Mouse (Mus musculus) neural tube, embryonic 15.5 days (tissue): ENCODE data around the gene Tmem98. TPM values are rescaled to one million over a fixed set of nuclear protein-coding genes. Genes with fewer than 3 reads are reported as not detected.

ENCODE experiments used
- ATAC-seq: fragments of 200-750 bp; cut with Nextera tagmentation; 2 replicates; pipeline ENCODE4 v1.8.0; 2017; ENCODE audit warnings: mild to moderate bottlenecking, moderate TSS enrichment, moderate library complexity; ENCODE audit not compliant: low FRiP score
- H3K27ac ChIP-seq: fragments of 300-500 bp; sonication (generic); replicated peaks from 2 replicates; pipeline ENCODE4 v1.5.1; 2015; ENCODE audit warnings: mild to moderate bottlenecking, inconsistent platforms
- H3K27me3 ChIP-seq: fragments of 300-500 bp; sonication (generic); replicated peaks from 2 replicates; pipeline ENCODE4 v1.6.1; 2015; ENCODE audit warnings: inconsistent platforms
- H3K36me3 ChIP-seq: fragments of 300-500 bp; sonication (generic); 2 replicates; pipeline ENCODE4 v1.6.1; 2015; ENCODE audit warnings: inconsistent platforms
- H3K4me1 ChIP-seq: fragments of 300-500 bp; sonication (generic); 2 replicates; pipeline ENCODE4 v1.6.1; 2015; ENCODE audit warnings: inconsistent platforms
- H3K4me2 ChIP-seq: fragments of 300-500 bp; sonication (generic); 2 replicates; pipeline ENCODE4 v1.6.1; 2015; ENCODE audit warnings: inconsistent platforms, mild to moderate bottlenecking, moderate library complexity
- H3K4me3 ChIP-seq: fragments of 300-500 bp; sonication (generic); replicated peaks from 2 replicates; pipeline ENCODE4 v1.5.1; 2015; ENCODE audit warnings: mild to moderate bottlenecking, inconsistent platforms
- H3K9ac ChIP-seq: fragments of 300-500 bp; sonication (generic); replicated peaks from 2 replicates; pipeline ENCODE4 v1.6.1; 2015; ENCODE audit warnings: mild to moderate bottlenecking, inconsistent platforms
- H3K9me3 ChIP-seq: fragments of 300-500 bp; sonication (generic); replicated peaks from 2 replicates; pipeline ENCODE4 v1.6.1; 2016; ENCODE audit warnings: inconsistent platforms
- WGBS: fragments of 180-500 bp; shearing (Covaris S2); methylation state at CpG from one replicate; pipeline ENCODE4 v1.1.7; 2015; ENCODE audit warnings: mixed read lengths; 5-methylcytosine and 5-hydroxymethylcytosine counted together
- polyA plus RNA-seq: library from polyadenylated mRNA; unstranded; fragments of >200 nt; fragmentation: Nextera tagmentation; extraction: Ambion mirVana; gene quantifications from 2 replicates; pipeline ENCODE4 v1.2.1, GENCODE M21; 2015

The Tmem98 gene
- polyA plus RNA-seq, 1 experiment from 2014 or later: 14.4 TPM

DNA sequence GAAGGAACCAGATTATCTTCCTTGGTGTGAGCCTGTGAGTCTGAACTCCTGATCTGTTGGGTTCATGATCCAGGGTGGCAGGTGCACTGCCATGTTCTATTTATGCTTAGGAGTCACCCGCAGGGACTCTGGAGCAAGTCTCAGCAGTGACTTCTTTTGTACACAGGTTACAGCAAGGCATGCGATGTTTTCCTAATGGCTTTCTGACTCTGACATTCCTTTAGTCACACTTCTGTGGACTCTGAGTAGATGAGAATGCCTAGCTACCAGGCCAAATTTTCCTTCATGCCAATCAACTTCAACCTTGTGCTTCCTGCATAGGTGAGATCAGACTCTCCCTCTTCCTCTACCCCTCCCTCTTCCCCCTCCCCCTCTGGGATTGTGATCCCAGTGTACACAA, 25.4 kb downstream of the Tmem98 start:
- Histone ChIP-seq H3K27ac (no peak overlapping the region), H3K4me3 (no peak overlapping the region), H3K9me3 (no peaks in the 10 kb centered on the region), H3K9ac (no peak overlapping the region), H3K4me2 (no peak overlapping the region), H3K27me3 (no peaks in the 10 kb centered on the region), H3K36me3 (no peaks in the 10 kb centered on the region), H3K4me1 (0 out of 2 replicates have a peak, but pooled peaks cover 4% of the 10 kb centered on the region)
- 87% methylated on average over 2 of the region's 2 CpGs for WGBS
- ATAC-seq: no peak

DNA sequence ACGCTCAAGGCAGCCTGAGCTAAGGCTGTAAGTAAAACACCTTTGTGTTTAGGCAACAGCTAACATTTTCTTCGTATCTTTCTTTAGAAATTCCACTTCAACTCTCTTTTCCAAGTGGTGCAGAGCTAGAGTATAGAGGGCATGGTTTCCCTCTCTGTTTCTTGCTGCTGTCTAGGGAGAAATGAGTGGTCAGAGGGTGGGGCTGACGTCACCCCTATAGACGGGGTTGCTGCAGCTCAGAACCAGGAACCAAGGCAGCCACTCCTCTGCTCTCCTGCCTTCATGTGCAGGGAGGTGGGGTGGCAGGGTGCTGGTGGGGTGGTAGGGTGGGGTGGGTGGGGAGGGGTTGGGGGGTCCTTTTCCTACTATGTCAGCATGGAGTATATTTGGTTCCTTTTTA, 25.9 kb downstream of the Tmem98 start:
- Histone ChIP-seq H3K9ac (no peak overlapping the region), H3K4me2 (no peak overlapping the region), H3K27ac (no peak overlapping the region), H3K27me3 (no peaks in the 10 kb centered on the region), H3K36me3 (no peaks in the 10 kb centered on the region), H3K9me3 (no peaks in the 10 kb centered on the region), H3K4me1 (0 out of 2 replicates have a peak, but pooled peaks cover 4% of the 10 kb centered on the region), H3K4me3 (no peak overlapping the region)
- 80% methylated on average over 4 of the region's 4 CpGs for WGBS
- ATAC-seq: no peak

DNA sequence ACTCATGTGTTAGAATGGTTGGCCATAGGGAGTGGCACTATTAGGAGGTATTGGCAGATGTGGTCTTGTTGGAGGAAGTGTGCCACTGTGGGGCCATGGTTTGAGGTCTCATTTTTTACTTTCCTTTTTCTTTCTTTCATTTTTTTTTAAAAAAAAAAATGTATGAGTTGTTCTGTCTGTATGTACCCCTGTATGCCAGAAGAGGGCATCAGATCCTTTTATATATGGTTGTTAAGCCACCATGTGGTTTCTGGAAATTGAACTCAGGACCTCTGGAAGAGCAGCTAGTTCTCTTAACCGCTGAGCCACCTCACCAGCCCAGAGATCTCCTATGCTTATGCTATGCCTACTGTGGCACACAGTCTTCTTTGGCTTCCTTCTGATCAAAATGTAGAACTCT, 28.7 kb downstream of the Tmem98 start:
- Histone ChIP-seq H3K27ac (no peak overlapping the region), H3K4me2 (no peak overlapping the region), H3K4me3 (no peak overlapping the region), H3K4me1 (no peaks in the 10 kb centered on the region), H3K27me3 (no peaks in the 10 kb centered on the region), H3K9ac (no peak overlapping the region), H3K36me3 (no peaks in the 10 kb centered on the region), H3K9me3 (no peaks in the 10 kb centered on the region)
- WGBS: 77% methylated on average over 1 of the region's 1 CpGs
- no peak for ATAC-seq

DNA sequence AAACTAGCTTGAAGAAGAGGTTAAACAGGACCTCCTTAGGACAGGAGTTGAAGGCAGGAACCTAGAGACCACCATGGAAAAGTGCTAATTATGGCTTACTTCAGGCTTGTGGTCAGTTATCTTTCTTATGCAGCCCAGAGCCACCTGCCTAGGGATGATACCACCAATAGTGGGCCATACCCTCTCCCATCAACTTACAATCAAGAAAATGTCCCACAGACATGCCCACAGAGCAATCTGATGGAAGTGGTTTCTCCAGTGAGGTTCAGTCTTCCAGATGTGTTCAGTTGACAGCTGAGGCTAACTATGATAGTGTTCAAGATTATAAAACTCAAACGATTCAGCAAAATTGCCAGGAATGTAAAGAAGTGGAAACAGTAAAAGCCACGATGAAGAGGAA, 33.5 kb downstream of the Tmem98 start:
- Histone ChIP-seq H3K4me1 (no peaks in the 10 kb centered on the region), H3K36me3 (no peaks in the 10 kb centered on the region), H3K4me2 (no peak overlapping the region), H3K9ac (no peak overlapping the region), H3K4me3 (no peak overlapping the region), H3K9me3 (no peaks in the 10 kb centered on the region), H3K27me3 (no peaks in the 10 kb centered on the region), H3K27ac (no peak overlapping the region)
- no peak for ATAC-seq
- WGBS: 84% methylated on average over 2 of the region's 2 CpGs

DNA sequence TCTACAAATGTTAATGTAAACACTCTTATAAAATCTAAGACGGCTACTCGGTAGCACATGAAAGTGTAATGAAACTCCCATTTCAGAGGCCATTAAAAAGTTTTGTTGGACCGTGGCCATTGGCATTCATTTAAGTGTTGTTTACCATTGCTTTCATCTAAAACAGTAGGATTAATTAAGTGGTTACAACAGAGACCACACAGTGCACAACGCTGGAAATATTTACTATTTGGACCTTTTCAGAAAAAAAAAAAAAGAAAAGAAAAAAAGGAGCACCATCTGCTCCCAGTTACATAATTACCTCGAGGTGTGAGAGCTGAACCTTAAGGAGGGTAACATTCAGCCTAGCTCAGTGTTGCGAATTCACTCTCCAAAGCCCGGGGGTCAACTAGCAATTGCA, 35.5 kb downstream of the Tmem98 start:
- Histone ChIP-seq H3K4me1 (no peaks in the 10 kb centered on the region), H3K9ac (no peak overlapping the region), H3K4me3 (no peak overlapping the region), H3K27me3 (no peaks in the 10 kb centered on the region), H3K36me3 (no peaks in the 10 kb centered on the region), H3K27ac (no peak overlapping the region), H3K4me2 (no peak overlapping the region), H3K9me3 (no peaks in the 10 kb centered on the region)
- no peak for ATAC-seq
- 48% methylated on average over 7 of the region's 7 CpGs for WGBS

DNA sequence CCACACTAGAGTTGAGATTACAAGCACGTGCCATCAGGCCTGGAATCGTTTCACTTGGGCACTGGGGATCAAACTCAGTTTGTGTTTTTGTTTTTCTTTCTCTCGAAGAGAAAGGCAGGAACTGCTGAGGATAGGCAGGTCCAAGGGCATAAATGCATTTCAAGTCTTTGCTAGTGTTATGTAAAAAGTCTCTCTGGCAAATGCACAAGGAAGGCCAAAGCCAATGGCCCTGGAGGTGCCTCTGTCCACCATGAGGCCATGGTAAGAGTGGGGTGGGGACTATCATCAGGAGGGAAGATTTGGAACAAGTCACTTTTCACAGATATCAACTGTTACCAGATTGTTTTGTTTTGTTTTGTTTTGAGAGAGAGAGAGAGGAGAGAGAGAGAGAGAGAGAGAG, 36.1 kb downstream of the Tmem98 start:
- WGBS: 54% methylated on average over 3 of the region's 3 CpGs
- no peak overlapping the region for H3K4me3 ChIP-seq
- no peaks in the 10 kb centered on the region for H3K9me3 ChIP-seq
- H3K4me2 ChIP-seq: no peak overlapping the region
- ATAC-seq: no peak
- no peaks in the 10 kb centered on the region for H3K4me1 ChIP-seq
- no peak overlapping the region for H3K9ac ChIP-seq
- H3K27ac ChIP-seq: no peak overlapping the region
- H3K27me3 ChIP-seq: no peaks in the 10 kb centered on the region
- no peaks in the 10 kb centered on the region for H3K36me3 ChIP-seq

DNA sequence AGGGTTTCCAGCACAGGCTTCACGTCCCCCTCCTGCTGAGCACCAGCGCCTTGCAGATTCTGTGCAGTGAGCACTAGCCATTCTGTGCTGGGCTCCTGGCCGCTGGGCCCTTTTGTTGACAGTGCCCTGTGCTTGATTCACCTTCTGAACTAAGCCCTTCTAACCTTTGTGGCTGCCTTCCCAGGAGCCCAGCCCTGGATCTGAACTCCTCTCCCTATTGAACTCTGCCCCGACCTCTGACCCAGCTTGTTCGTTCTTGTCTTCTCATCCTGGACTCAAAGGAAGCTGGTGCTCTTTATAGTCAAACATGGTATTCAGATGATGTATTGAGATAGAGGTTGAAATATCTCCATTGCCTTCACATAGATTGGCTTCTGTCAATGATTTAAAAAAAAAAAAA, 38.2 kb downstream of the Tmem98 start:
- Histone ChIP-seq H3K27me3 (no peaks in the 10 kb centered on the region), H3K27ac (no peak overlapping the region), H3K4me2 (no peak overlapping the region), H3K9me3 (no peaks in the 10 kb centered on the region), H3K36me3 (no peaks in the 10 kb centered on the region), H3K9ac (no peak overlapping the region), H3K4me1 (peaks cover 6% of the 10 kb centered on the region), H3K4me3 (no peak overlapping the region)
- 51% methylated on average over 5 of the region's 5 CpGs for whole genome bisulfite sequencing
- ATAC-seq: no peak

DNA sequence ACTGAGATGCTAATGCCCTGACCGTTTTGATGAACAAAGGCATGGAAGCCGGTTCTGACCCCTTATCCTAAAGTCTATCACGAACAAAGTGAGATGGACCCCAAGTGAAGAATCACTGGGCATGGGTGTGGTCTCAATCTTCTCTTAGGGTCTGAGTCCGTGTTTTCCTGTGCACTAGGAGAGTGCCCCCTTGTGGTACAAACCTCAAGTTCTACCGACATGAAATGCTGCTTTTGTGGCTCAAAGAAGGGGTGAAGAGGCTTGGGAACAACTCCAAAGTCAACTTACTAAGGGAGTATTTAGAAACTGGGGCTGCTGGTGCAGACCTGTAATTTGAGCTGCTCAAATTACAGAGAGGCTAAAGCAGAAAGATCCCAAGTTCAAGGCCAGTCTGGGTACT, 41.9 kb downstream of the Tmem98 start:
- Histone ChIP-seq H3K27me3 (no peaks in the 10 kb centered on the region), H3K4me3 (no peak overlapping the region), H3K9ac (no peak overlapping the region), H3K4me2 (no peak overlapping the region), H3K9me3 (no peaks in the 10 kb centered on the region), H3K36me3 (no peaks in the 10 kb centered on the region), H3K4me1 (peaks cover 13% of the 10 kb centered on the region), H3K27ac (no peak overlapping the region)
- 52% methylated on average over 5 of the region's 5 CpGs for WGBS
- ATAC-seq: no peak

DNA sequence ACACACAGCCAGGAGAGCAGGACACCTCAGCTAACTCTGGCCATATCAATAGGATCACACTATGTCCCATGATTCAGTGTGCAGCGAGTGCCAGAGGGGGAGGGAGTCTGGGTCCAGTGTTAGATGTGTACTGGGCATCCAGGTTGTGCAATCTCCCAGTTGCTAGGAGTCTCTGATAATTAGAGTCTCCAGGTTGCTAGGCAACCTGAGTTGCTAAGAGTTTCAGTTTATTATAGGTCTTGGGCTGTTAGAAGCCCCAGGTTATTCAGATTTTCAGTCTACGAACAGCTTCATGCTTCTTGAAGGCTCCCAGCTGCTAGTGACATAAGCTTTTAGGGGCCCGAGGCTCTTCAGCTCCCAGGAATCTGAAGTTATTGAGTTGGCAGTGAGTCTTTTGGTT, 43.0 kb downstream of the Tmem98 start:
- H3K27ac ChIP-seq: no peak overlapping the region
- no peak; the same call in 1 of the 2 replicates for ATAC-seq
- 38% methylated on average over 3 of the region's 3 CpGs for WGBS
- H3K9ac ChIP-seq: no peak overlapping the region
- H3K4me1 ChIP-seq: peaks cover 13% of the 10 kb centered on the region
- no peaks in the 10 kb centered on the region for H3K27me3 ChIP-seq
- H3K9me3 ChIP-seq: no peaks in the 10 kb centered on the region
- H3K36me3 ChIP-seq: no peaks in the 10 kb centered on the region
- no peak overlapping the region for H3K4me3 ChIP-seq
- H3K4me2 ChIP-seq: no peak overlapping the region

DNA sequence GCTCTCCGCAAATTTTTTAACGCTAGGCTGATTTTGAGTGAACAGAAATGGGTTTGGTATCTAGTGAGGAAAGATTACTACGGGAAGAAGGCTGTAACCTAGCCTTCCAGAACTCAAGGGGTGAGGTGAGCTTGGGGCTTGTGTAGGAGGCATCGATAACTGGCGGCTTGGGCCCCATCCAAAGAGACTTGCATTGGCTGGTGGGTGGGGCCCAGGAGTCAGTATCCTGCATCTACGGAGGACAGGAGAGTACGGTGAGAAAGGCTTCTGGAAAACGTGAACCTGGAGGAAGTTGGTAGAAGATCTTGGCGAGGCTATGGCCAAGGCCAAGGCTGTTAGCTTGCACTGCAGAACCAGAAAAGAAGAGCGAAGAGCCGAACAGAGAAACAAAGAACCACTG, 44.5 kb downstream of the Tmem98 start:
- no peak overlapping the region for H3K4me3 ChIP-seq
- 86% methylated on average over 11 of the region's 11 CpGs for WGBS
- H3K27ac ChIP-seq: no peak overlapping the region
- ATAC-seq: no peak
- H3K36me3 ChIP-seq: no peaks in the 10 kb centered on the region
- H3K9ac ChIP-seq: no peak overlapping the region
- H3K27me3 ChIP-seq: no peaks in the 10 kb centered on the region
- H3K4me1 ChIP-seq: peaks cover 13% of the 10 kb centered on the region
- H3K4me2 ChIP-seq: no peak overlapping the region
- H3K9me3 ChIP-seq: no peaks in the 10 kb centered on the region

DNA sequence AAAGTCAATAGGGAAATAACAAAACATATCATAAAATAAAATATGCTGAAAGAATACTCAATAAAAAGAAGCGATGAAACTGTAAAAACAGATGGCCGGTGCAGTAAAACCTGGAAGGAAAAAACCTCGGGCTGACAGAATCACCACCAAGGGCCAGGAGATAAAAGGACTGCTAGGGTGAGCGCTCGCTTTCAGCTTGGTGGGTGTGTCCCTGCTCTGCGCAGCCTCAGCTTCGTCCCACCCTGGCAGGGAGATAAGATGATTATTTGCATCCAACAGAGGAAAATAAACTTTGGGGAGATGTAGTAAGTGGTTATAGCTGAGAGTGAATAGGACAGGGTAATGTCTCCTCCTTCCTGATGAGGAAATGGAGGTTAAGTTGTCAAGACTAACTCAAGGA, 44.9 kb downstream of the Tmem98 start:
- H3K27ac ChIP-seq: no peak overlapping the region
- H3K4me2 ChIP-seq: no peak overlapping the region
- peaks cover 13% of the 10 kb centered on the region for H3K4me1 ChIP-seq
- no peaks in the 10 kb centered on the region for H3K36me3 ChIP-seq
- no peak for ATAC-seq
- no peaks in the 10 kb centered on the region for H3K9me3 ChIP-seq
- no peak overlapping the region for H3K4me3 ChIP-seq
- WGBS: 43% methylated on average over 7 of the region's 7 CpGs
- no peaks in the 10 kb centered on the region for H3K27me3 ChIP-seq
- H3K9ac ChIP-seq: no peak overlapping the region

DNA sequence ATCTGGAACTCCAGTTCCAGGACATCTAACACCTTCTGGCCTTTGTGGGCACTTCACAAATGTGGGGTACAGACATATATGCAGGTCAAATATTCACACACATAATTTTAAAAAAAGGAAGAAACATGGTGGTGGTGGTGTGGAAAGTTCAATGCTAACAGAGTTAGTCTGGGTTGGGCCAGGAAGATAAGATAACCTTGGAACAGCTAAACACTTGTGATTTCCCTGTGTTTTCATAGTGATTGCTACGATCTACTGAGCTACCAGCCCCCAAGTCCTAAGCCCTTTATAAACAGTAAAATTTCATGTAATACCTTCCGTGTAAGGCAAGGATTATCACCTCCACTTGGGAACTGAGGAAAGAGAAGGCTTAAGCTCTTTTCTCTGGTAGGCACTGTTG, 46.9 kb downstream of the Tmem98 start:
- H3K4me3 ChIP-seq: no peak overlapping the region
- H3K27ac ChIP-seq: no peak overlapping the region
- H3K36me3 ChIP-seq: no peaks in the 10 kb centered on the region
- H3K27me3 ChIP-seq: no peaks in the 10 kb centered on the region
- no peak for ATAC-seq
- H3K4me1 ChIP-seq: peaks cover 13% of the 10 kb centered on the region
- no peaks in the 10 kb centered on the region for H3K9me3 ChIP-seq
- no peak overlapping the region for H3K9ac ChIP-seq
- H3K4me2 ChIP-seq: no peak overlapping the region
- WGBS: 92% methylated on average over 2 of the region's 2 CpGs

DNA sequence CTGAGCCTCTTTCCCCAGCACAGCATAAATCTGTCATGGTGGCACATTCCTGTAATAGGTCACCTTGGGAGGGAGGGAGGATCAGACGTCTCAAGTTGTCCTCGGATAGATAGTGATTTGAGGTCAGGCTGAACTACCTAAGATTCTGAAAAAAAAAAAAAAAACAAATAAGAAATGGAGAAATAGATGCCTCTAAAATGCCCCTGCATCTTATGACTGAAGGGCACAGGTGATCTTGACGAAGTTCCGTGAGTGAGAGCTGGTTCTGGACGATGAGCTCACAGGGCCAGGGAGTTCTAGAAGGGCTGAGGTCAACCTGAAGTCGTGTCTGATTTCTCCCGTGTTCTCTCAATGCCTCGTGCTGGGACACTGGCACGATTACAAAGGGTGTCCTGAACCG, 48.1 kb downstream of the Tmem98 start, which contains the start of gene Spaca3:
TSS of gene Spaca3 (plus strand) at position 301 of the 400 bp plus-strand sequence.
- Histone ChIP-seq H3K4me3 (no peak within 1 kb of the TSS), H3K9me3 (no peaks in the 10 kb centered on the region), H3K4me1 (peaks cover 7% of the 10 kb centered on the region), H3K27me3 (no peaks in the 10 kb centered on the region), H3K27ac (no peak within 1 kb of the TSS), H3K36me3 (no peaks in the 10 kb centered on the region), H3K4me2 (no peak within 1 kb of the TSS), H3K9ac (no peak within 1 kb of the TSS)
- ATAC-seq: no peak
- 80% methylated on average over 10 of the region's 10 CpGs for WGBS
